Mouse (Mus musculus): Measurements from ENCODE around the gene Zdhhc19.

The Zdhhc19 gene

DNA sequence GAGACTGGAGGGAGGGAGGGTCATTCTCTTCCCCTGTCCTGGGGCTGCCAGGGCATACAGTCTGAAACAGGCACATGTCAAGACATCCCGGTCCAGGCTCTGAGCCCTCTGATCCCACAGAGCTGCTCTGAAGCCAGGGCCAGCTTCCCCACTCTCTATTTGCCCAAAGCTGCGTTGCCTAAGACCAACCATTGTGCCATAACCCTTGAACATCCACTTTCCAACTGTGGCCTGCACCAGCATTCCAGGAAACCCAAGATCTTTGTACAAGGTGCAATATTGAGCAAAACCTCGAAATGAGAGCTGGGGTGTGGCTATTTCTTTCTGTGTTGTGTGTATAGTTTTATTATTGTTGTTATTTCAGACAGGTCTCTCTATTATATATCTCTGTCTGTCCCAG is 59.5 kb downstream of the Zdhhc19 start:
- POLR2A ChIA-PET = interaction anchor here in 2 of 4 experiments (0.7 to 1.5 kb wide), 6 partner anchors 9 to 54 kb away, joined by 3 to 6 read pairs (median 3); partner anchors contain the start of gene Tfrc (in 1 of the 2)
- CTCF ChIA-PET = no interaction called here

DNA sequence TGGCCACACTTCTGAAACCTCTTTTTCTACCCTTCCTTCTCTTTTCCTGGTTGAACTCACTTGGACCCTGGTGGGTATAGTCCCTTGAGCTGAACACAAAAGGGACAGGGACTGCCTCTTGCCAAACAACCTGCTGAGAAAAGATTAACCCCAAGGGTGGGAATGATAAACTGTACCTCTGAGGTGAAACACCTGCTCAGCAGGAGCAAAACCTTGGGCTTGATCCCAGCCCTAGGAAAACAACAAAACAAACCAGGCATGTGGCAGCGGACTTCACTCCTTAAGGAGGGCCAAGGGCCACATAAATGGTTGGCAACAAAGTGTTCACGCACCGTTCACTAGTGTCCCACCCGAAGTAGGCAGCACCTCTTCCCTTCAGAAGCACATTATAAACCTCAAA is 63.4 kb downstream of the Zdhhc19 start:
- CTCF ChIA-PET = no interaction called here
- POLR2A ChIA-PET = interaction anchor here in 2 of 4 experiments (1.0 to 1.9 kb wide), 2 partner anchors 10 to 50 kb away, joined by 4 to 9 read pairs; partner anchors contain the start of gene Tfrc (in 1 of the 2)

DNA sequence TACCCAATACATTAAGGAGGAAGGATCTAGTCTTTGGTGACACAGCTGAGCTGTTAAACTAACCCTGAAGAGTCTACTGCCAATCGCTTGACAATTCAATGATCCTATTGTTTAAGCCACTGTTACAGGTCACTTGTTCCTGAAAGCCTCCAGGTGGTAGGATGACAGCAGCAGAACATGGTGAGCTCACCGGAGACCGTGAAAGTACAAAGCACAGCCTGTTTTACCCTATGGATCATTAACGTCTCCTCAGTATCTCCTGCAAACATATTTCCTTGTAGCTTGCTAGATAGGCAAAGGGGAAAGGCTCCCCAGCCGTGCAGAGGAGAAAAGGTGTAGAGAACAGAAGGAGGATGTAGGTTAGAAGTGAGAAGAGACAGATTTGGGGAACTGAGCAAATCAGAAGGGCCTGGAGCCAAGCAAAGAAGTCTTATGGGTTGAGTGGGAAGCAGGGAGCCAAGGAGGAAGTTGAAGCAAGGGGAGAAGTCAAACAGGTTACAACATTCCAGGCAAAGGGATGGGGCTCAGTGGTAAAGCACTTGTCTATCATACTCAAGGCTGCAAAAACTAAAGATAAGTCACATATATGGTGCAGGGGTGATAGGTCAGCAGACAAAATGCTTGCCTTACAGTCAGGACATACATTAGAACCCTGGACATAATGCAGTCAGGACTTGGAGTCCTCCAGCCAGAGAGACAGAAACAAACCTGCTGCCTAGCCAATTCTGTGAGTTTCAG is 67.2 kb downstream of the Zdhhc19 start:
- CTCF ChIA-PET = no interaction called here
- POLR2A ChIA-PET = interaction anchor here in 3 of 4 experiments (0.6 to 1.8 kb wide), 8 partner anchors 10 to 679 kb away, joined by 3 to 7 read pairs (median 3); partner anchors contain the start of gene Tfrc (in 2 of the 3)

DNA sequence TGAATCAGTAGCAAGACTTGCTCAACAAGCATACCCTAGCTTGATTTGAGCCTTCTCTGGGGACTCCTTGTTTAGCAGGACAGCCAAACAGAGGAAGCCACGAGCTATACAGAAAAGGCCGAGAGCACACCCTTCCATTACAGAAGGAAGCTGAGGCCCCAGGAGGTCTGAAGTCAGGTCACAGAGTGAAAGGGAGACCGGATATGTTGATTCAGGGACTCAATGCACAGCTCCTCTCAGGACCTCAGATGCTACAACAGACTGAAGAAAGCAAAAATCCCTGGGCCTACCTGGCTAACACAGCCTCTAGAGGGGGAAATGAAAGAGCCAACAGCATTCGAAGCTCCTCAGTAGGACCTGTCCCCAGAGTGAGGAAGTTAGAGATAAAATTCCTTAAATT is 71.2 kb downstream of the Zdhhc19 start:
- POLR2A ChIA-PET = interaction anchor here in 3 of 4 experiments (0.6 to 3.2 kb wide), 25 partner anchors 13 to 72 kb away, joined by 3 to 22 read pairs (median 4); partner anchors contain the start of gene Tfrc (in 3 of the 3)
- CTCF ChIA-PET = interaction anchor here (0.5 to 2.2 kb wide), 9 partner anchors 16 to 1875 kb away, joined by 3 to 9 read pairs (median 3); no protein-coding TSS in a partner anchor

DNA sequence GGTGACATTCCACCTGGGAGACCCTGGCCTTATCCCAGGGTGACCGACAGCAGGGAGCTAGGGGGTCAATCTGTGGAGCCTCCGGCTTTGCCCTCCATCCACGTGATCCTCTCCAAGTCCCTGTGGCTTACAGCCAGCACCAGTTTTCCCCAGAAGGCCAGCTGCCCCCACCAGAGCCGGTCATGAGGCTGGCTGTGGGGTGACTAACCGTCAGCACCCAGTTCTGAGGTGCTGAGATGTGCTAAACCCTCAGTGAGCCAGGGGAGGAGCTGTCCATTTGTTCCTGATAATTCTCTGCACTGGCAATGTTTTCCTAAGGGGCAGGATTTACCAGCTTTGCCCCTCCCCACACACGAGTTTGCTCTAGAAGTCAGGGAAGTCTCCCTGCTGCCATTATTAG is 72.3 kb downstream of the Zdhhc19 start:
- CTCF ChIA-PET = interaction anchor here in 2 of 4 experiments (0.6 to 2.2 kb wide), 10 partner anchors 10 to 598 kb away, joined by 3 to 6 read pairs (median 3); no protein-coding TSS in a partner anchor

DNA sequence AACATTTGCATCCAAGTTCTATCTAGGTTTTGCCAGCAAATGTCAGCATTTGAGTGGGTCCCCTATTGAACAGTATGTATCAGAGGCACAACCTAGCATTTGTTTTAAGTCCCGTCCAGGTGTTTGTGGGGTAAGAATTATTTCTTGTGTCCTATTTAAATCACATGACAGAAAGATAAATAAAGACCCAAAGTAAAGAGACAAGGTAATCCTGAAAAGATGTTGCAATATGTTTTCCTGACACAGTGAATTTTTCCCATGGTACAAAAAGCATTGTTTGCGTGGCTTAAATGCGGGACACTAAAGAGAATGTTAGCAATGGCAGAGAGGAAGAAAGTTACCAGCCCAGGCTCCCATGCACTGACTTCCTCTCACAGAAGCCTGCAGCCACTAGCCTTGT is 74.0 kb downstream of the Zdhhc19 start:
- CTCF ChIA-PET = no interaction called here
- POLR2A ChIA-PET = interaction anchor here in 1 of 4 experiments (0.6 to 1.6 kb wide), 3 partner anchors 9 to 54 kb away, joined by 3 to 5 read pairs (median 3); no protein-coding TSS in a partner anchor

More for the DNA sequence above, 72.3 kb downstream of the Zdhhc19 start:
- POLR2A ChIA-PET = interaction anchor here in 3 of 4 experiments (0.6 to 3.2 kb wide), 19 partner anchors 12 to 149 kb away, joined by 3 to 22 read pairs (median 4); partner anchors contain the start of genes Tfrc (in 3 of the 3) and Tctex1d2 (in 1 of the 3)

DNA sequence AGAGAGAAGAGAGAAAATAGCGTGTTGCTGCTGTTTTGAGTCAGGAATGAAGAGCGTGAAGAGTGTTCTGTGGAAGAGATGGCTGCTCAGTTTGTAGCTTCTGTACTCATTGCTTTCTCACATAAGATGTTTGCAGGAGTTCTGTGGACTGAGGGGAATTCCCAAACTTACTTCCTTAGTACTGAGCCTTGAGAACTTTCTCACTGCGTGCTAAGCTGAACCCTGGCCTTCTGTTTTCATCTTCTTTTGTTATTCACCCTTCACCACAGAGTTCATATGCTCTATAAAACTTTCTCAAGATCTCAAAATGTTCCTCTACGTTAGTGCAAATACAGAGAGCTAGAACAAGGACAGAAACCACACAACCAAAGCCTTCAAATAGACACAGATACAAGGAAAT is 76.5 kb downstream of the Zdhhc19 start:
- POLR2A ChIA-PET = interaction anchor here in 3 of 4 experiments (0.6 to 2.5 kb wide), 6 partner anchors 17 to 65 kb away, joined by 3 to 9 read pairs (median 4); no protein-coding TSS in a partner anchor
- CTCF ChIA-PET = no interaction called here

DNA sequence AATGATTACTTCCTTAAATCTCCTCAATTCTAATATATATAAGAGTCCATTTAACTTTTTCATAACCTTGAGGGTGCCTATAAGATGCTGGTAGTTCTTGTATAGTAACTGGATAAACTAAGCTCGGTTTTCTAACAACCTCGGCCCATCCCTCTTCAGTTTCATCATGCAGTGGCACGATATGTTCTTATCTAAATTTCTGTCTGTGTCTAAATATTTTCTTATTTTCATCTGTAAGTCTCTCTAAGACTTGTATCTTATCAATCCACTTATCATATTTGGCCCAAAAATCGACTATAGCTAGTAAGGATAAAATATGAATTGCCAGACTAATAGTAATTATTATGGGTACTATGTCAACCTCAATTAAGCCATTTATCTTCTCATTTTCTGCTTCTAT is 90.4 kb downstream of the Zdhhc19 start:
- POLR2A ChIA-PET = interaction anchor here in 1 of 4 experiments (0.6 to 0.8 kb wide), 3 partner anchors 10 to 51 kb away, joined by 3 to 4 read pairs (median 3); no protein-coding TSS in a partner anchor

DNA sequence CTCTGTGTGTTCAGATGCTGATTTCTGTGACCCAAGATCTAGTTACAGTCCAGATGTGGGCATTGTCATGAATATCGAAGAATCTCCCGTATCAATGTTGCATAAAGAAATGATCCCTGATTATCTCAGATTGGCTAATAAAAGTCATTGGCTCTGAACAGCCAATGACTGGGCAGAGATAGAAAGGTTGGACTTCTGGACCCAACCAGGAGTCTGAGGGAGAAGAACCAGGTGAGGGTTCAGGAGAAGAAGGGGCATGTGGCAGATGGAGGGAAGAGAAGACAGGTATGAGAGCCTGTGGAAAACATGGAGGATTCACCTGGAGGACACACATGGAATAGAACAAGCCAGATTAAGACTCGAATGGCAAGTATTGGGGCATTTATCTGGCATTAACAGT is 92.5 kb downstream of the Zdhhc19 start:
- POLR2A ChIA-PET = interaction anchor here in 2 of 4 experiments (1.1 to 7.9 kb wide), 4 partner anchors 11 to 22 kb away, joined by 3 to 48 read pairs (median 6); partner anchors contain the start of gene Tfrc (in 1 of the 2)
- CTCF ChIA-PET = no interaction called here

More for the DNA sequence above, 90.4 kb downstream of the Zdhhc19 start:
- CTCF ChIA-PET = no interaction called here

DNA sequence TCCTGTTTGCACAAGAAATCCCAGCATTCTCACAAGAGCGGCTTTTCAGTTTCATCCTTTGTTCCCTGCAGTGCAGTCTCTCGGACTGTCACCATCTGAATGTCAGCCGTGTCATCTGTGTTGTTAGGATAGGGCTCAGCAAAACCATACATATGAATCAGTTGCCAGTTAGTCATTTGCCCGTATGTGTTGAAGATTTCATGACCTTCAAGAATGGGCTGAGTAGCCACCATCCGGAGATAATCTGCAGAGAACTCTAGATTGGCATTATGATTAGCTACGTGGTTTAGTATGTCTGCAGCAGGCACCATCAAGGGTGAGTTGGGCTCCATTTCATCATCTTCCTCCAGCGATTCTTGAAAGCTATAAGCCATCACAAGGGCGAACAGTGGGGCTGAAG is 95.5 kb downstream of the Zdhhc19 start:
- ChIA-PET POLR2A (interaction anchor here in 3 of 4 experiments (0.6 to 7.9 kb wide), 10 partner anchors 17 to 415 kb away, joined by 3 to 48 read pairs (median 4); partner anchors contain the start of gene Tfrc (in 3 of the 3)), CTCF (interaction anchor here in 1 of 4 experiments (0.6 kb wide), 1 partner anchor 43 kb away, joined by 3 read pairs; no protein-coding TSS in a partner anchor)

DNA sequence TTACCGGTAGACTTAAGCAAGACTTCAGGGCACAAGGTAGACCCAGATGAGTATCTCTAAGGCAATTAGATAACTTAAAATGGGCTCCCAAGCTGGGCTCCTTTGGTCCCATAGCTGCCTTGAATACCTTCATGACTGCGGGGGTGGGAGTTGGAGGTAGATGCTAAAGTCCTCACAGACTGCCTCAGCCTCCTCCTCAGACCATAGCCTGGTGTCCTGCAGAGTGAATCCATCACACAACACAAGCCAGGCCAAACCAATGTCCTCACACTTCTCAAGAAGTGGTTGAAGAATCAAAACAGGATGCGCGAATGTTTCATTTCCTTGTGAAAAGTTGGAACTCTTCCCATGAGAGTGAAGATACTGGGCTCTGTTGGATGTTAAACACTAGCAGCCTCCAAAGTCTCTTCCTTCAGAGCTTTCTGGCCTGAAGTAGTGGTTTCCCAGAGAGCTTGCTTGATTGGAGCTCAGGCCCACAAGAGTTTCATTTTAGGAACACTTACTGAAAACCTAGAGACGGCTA is 97.3 kb downstream of the Zdhhc19 start:
- POLR2A ChIA-PET = interaction anchor here in 3 of 4 experiments (0.6 to 7.9 kb wide), 9 partner anchors 15 to 85 kb away, joined by 3 to 48 read pairs (median 5); partner anchors contain the start of gene Tfrc (in 3 of the 3)

DNA sequence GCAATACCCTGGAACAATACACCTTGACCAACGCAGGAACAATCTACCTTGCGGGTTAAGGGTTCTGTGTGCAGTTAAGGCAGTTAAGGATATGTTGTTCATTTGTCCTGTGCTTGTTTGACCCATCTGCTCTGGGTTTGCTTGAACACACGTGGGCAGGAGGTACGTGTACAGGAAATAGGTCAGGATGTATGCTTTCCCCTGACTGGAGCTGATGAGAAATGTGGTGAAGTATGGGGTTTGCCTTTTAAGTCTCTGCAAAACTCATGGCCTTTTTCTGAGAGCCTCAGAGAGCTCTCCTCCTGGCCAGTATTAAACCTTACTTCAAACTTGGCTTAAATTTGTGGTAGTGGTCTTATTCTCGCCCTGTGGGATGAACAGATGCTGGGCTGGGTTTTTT is 97.9 kb downstream of the Zdhhc19 start:
- CTCF ChIA-PET = interaction anchor here in 1 of 4 experiments (0.6 kb wide), 1 partner anchor 630 kb away, joined by 3 read pairs; no protein-coding TSS in a partner anchor
- POLR2A ChIA-PET = interaction anchor here in 3 of 4 experiments (0.8 to 7.9 kb wide), 8 partner anchors 15 to 86 kb away, joined by 3 to 48 read pairs (median 5); partner anchors contain the start of gene Tfrc (in 2 of the 3)

More for the DNA sequence above, 97.3 kb downstream of the Zdhhc19 start:
- CTCF ChIA-PET = no interaction called here

DNA sequence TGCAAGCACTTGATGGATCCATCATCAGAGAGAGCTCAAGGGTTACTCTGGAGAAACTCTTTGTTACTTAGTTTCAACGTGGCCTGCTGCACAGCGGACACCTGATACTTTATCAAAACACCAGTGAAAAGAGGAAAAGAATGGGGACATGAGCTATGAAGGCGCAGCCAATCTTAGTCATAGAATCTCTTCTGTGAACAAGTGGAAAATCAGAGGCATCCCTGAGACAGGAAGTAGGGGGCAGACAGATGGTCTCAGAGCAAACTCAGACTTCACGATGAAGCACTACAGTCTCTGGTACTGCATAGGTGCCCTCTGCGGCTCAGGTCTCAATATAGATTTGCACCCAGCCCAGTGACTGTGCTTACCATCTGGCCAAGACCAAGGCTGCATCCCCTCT is 98.6 kb downstream of the Zdhhc19 start:
- POLR2A ChIA-PET = interaction anchor here in 3 of 4 experiments (0.8 to 7.9 kb wide), 7 partner anchors 14 to 86 kb away, joined by 3 to 48 read pairs (median 4); partner anchors contain the start of gene Tfrc (in 2 of the 3)
- CTCF ChIA-PET = interaction anchor here in 1 of 4 experiments (0.6 kb wide), 1 partner anchor 95 kb away, joined by 3 read pairs; no protein-coding TSS in a partner anchor

DNA sequence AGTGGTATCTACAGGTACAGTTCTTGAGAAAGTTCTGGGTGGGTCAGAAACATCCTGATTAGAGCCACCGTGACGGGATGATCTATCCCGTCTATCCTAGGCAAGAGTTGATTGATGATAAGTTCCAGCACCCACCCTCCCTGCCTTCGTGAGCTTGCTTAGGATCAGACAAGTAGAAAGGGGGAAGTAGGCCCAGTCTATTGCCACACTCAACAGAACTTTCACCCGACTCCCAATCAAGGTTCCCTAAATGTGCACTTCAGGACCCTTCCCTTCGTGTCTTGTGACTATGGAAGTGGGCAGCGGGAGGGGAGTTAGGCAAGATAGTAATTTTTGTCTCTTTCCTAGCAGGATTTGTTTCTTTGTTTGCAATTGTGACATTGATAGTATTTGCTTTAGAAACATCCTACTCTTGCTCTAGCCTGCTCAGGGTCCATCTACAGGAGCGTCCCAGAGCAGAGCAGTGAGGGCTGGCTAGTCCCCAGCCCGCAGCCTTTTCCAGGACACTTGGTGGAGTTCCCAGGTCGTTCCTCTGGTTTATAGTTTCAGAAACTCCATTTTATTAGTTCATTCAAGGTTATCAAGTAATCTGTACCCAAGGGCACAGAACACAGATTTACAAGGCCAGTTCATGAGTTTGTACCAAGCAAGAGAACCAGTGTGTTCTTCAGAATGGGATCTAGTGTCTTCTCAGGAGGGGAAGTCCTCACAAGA is 99.2 kb downstream of the Zdhhc19 start:
- CTCF ChIA-PET = interaction anchor here in 1 of 4 experiments (0.6 kb wide), 1 partner anchor 94 kb away, joined by 3 read pairs; no protein-coding TSS in a partner anchor
- POLR2A ChIA-PET = interaction anchor here in 2 of 4 experiments (0.8 to 7.9 kb wide), 6 partner anchors 14 to 87 kb away, joined by 3 to 48 read pairs (median 7); partner anchors contain the start of gene Tfrc (in 2 of the 2)

DNA sequence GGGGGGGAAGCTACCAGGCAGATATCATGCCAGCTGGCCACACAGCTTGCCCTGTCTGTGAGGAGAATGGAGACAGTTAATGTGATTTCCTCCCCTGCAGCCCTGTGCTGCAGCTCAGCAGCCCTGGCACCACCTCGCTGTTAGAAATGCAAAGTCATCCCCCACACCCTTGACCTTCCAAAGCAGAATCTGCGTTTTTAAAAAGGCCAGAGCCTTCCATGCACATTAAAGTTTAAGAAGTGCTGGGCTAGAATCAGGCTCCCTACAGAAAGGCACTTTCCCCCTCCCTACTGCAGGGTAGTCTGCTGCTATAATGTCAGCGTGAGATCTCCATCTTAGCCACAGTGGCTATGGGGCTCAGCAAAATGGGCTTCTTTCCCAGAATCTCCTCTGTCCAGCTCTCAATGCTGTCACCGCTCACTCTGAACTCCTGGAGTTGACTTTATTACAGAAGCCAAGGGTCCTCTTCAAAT is 101.9 kb downstream of the Zdhhc19 start:
- ChIA-PET CTCF (no interaction called here), POLR2A (interaction anchor here in 3 of 4 experiments (0.9 to 4.4 kb wide), 9 partner anchors 11 to 87 kb away, joined by 3 to 36 read pairs (median 5); partner anchors contain the start of gene Tfrc (in 3 of the 3))

DNA sequence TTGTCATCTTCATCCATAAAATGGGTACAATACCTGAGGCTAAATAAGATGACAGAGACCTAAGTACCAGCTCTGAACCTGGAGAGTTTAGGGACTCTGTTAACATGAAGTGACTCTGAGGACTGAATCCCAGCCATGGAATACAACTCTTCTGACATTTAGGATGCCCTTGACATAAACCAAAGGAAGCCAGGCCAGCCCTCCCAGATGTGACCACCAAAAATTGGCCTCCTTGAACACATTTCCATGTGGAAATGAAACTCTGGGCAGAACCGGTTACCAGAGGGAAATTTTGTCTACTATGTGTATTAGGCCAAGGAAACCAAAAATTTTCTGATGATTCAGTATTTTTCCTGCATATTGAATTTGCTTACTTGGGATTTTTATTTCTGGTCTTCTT is 103.1 kb downstream of the Zdhhc19 start:
- POLR2A ChIA-PET = interaction anchor here in 3 of 4 experiments (0.6 to 4.4 kb wide), 6 partner anchors 10 to 278 kb away, joined by 3 to 36 read pairs (median 8); partner anchors contain the start of gene Tfrc (in 2 of the 3)
- CTCF ChIA-PET = interaction anchor here in 1 of 4 experiments (0.6 kb wide), 1 partner anchor 140 kb away, joined by 4 read pairs; no protein-coding TSS in a partner anchor

DNA sequence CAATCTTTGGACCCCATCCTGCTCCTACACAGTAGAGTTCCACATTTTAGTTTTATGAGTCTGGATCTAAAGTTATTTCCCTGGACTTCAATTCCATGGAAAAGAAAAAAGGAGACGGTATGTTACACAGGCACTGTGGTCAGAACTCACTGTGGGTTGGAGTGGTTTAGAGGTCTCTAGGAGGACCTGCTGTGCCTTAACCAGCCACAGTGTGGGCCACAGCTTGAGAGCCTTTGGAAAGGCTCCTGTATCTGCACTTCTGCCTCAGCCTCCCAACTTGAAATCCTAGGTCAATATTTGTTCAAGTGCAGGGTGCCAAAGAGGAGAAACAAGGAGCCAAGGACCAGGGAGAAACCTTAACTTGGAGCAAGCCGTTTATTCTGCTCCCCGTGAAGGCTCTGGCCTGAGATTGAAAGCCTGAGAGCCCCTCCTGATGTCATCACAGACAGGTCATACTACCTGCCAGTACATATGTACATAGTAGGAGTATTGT is 106.2 kb downstream of the Zdhhc19 start:
- POLR2A ChIA-PET = no interaction called here
- CTCF ChIA-PET = no interaction called here
